Mouse (Mus musculus): ENCODE measurements around the gene Prim2. TPM values are rescaled to one million over a fixed set of nuclear protein-coding genes. Genes with fewer than 3 reads are reported as not detected.
A peak's percentile ranks its signal among the peaks of the same experiment; 100 is the strongest.

The Prim2 gene
- polyA plus RNA-seq, 1 experiment from 2014 or later, result 41.9 TPM

GRCm38 (mm10) chr1:33604087-33604699 is 65.4 kb downstream of the Prim2 start:
- Histone ChIP-seq H3K4me2 (ENCODE audit: low read depth) (no peak overlapping the region), H3K27me3 (ENCODE audit: control insufficient read depth, insufficient read depth, low read length) (no peaks in the 10 kb centered on the region), H3K36me3 (ENCODE audit: control insufficient read depth, insufficient read depth, low read length) (no peaks in the 10 kb centered on the region), H3K4me3 (ENCODE audit: low read depth, low read length) (no peak overlapping the region), H3K9me3 (ENCODE audit: control insufficient read depth, low read length) (no peaks in the 10 kb centered on the region), H3K9ac (ENCODE audit: low read length) (no peak overlapping the region), H3K4me1 (ENCODE audit: control insufficient read depth, insufficient read depth, low read length) (no peaks in the 10 kb centered on the region), H3K27ac (ENCODE audit: low read depth, low read length) (no peak overlapping the region)
- ATAC-seq (ENCODE audit: insufficient read depth, low FRiP score, low TSS enrichment) (no peak), DNase-seq (ENCODE audit: low spot score) (no peak)
- WGBS, result 83% methylated on average over 5 of the region's 5 CpGs

DNA sequence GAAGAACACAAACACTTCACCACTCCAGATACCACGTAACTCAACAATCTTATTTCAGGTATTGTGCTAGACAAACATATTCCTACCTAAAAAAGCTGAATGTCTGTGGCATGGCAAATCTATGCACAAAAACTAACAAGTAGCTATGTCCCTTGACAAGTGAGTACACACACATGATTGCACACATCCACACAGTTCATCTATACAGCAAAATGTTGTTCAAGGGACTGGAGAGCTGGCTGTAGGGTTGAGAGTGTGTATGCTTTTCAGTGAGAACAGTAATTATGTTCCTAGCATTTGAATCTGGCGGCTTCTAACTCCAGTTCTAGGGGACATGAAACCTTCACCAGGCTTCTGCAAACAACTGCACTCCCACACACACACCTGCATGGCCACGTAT is 69.9 kb downstream of the Prim2 start:
- ATAC-seq (ENCODE audit: insufficient read depth, low FRiP score, low TSS enrichment) (no peak), DNase-seq (ENCODE audit: low spot score) (no peak)
- Histone ChIP-seq H3K27me3 (ENCODE audit: control insufficient read depth, insufficient read depth, low read length) (no peaks in the 10 kb centered on the region), H3K4me3 (ENCODE audit: low read depth, low read length) (no peak overlapping the region), H3K36me3 (ENCODE audit: control insufficient read depth, insufficient read depth, low read length) (no peaks in the 10 kb centered on the region), H3K4me1 (ENCODE audit: control insufficient read depth, insufficient read depth, low read length) (no peaks in the 10 kb centered on the region), H3K9me3 (ENCODE audit: control insufficient read depth, low read length) (no peaks in the 10 kb centered on the region), H3K9ac (ENCODE audit: low read length) (no peak overlapping the region), H3K4me2 (ENCODE audit: low read depth) (no peak overlapping the region), H3K27ac (ENCODE audit: low read depth, low read length) (no peak overlapping the region)
- WGBS, result 87% methylated on average over 3 of the region's 3 CpGs

- no peak overlapping the region for H3K27ac ChIP-seq (ENCODE audit: low read depth, low read length)
- no peak overlapping the region for H3K4me3 ChIP-seq (ENCODE audit: low read depth, low read length)
- no peaks in the 10 kb centered on the region for H3K27me3 ChIP-seq (ENCODE audit: control insufficient read depth, insufficient read depth, low read length)
- DNase-seq (ENCODE audit: low spot score), result no peak
- no peaks in the 10 kb centered on the region for H3K36me3 ChIP-seq (ENCODE audit: control insufficient read depth, insufficient read depth, low read length)
- no peaks in the 10 kb centered on the region for H3K9me3 ChIP-seq (ENCODE audit: control insufficient read depth, low read length)
- H3K9ac ChIP-seq (ENCODE audit: low read length), result no peak overlapping the region
- no peak overlapping the region for H3K4me2 ChIP-seq (ENCODE audit: low read depth)
- 82% methylated on average over 5 of the region's 5 CpGs for whole genome bisulfite sequencing
- ATAC-seq (ENCODE audit: insufficient read depth, low FRiP score, low TSS enrichment), result no peak
- H3K4me1 ChIP-seq (ENCODE audit: control insufficient read depth, insufficient read depth, low read length), result no peaks in the 10 kb centered on the region
Observed at GRCm38 (mm10) chr1:33599019-33599667, 70.5 kb downstream of the Prim2 start.

- Histone ChIP-seq H3K27me3 (ENCODE audit: control insufficient read depth, insufficient read depth, low read length) (no peaks in the 10 kb centered on the region), H3K27ac (ENCODE audit: low read depth, low read length) (no peak overlapping the region), H3K9ac (ENCODE audit: low read length) (no peak overlapping the region), H3K36me3 (ENCODE audit: control insufficient read depth, insufficient read depth, low read length) (no peaks in the 10 kb centered on the region), H3K4me3 (ENCODE audit: low read depth, low read length) (no peak overlapping the region), H3K4me1 (ENCODE audit: control insufficient read depth, insufficient read depth, low read length) (no peaks in the 10 kb centered on the region), H3K9me3 (ENCODE audit: control insufficient read depth, low read length) (no peaks in the 10 kb centered on the region), H3K4me2 (ENCODE audit: low read depth) (no peak overlapping the region)
- no peak for DNase-seq (ENCODE audit: low spot score)
- ATAC-seq (ENCODE audit: insufficient read depth, low FRiP score, low TSS enrichment), result no peak
- 88% methylated on average over 1 of the region's 1 CpGs for WGBS
Observed at GRCm38 (mm10) chr1:33597043-33597442, 72.6 kb downstream of the Prim2 start.

GRCm38 (mm10) chr1:33595936-33596335 is 73.7 kb downstream of the Prim2 start:
- ATAC-seq (ENCODE audit: insufficient read depth, low FRiP score, low TSS enrichment) (no peak), DNase-seq (ENCODE audit: low spot score) (no peak)
- Histone ChIP-seq H3K9me3 (ENCODE audit: control insufficient read depth, low read length) (no peaks in the 10 kb centered on the region), H3K4me3 (ENCODE audit: low read depth, low read length) (no peak overlapping the region), H3K4me2 (ENCODE audit: low read depth) (no peak overlapping the region), H3K36me3 (ENCODE audit: control insufficient read depth, insufficient read depth, low read length) (no peaks in the 10 kb centered on the region), H3K9ac (ENCODE audit: low read length) (no peak overlapping the region), H3K27ac (ENCODE audit: low read depth, low read length) (no peak overlapping the region), H3K4me1 (ENCODE audit: control insufficient read depth, insufficient read depth, low read length) (no peaks in the 10 kb centered on the region), H3K27me3 (ENCODE audit: control insufficient read depth, insufficient read depth, low read length) (no peaks in the 10 kb centered on the region)
- 89% methylated on average over 2 of the region's 2 CpGs for WGBS

DNA sequence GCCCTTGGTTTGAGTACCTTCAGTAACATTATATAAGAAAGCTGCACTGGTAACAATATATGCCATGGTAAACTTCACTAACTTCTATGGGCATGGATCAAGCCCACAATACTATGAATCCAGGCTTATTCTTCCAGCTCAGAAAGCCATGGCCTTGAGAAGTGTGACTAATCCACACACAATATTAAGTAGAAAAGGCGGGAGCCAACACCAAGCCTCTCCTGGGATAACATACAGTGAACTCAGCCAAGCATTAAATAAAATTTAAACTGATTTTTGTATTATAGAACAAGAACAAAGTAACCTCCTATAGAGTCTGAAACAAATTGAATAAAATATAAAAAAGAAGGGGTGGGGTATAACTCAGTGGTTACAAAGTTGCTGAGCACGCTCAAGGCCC is 74.6 kb downstream of the Prim2 start:
- no peaks in the 10 kb centered on the region for H3K36me3 ChIP-seq (ENCODE audit: control insufficient read depth, insufficient read depth, low read length)
- H3K4me2 ChIP-seq (ENCODE audit: low read depth), result no peak overlapping the region
- H3K27me3 ChIP-seq (ENCODE audit: control insufficient read depth, insufficient read depth, low read length), result no peaks in the 10 kb centered on the region
- ATAC-seq (ENCODE audit: insufficient read depth, low FRiP score, low TSS enrichment), result peak; percentile 43; the same call in 1 of the 2 replicates
- no peaks in the 10 kb centered on the region for H3K9me3 ChIP-seq (ENCODE audit: control insufficient read depth, low read length)
- H3K4me1 ChIP-seq (ENCODE audit: control insufficient read depth, insufficient read depth, low read length), result no peaks in the 10 kb centered on the region
- H3K9ac ChIP-seq (ENCODE audit: low read length), result no peak overlapping the region
- DNase-seq (ENCODE audit: low spot score), result no peak
- H3K27ac ChIP-seq (ENCODE audit: low read depth, low read length), result no peak overlapping the region
- WGBS, result 68% methylated on average over 2 of the region's 2 CpGs
- no peak overlapping the region for H3K4me3 ChIP-seq (ENCODE audit: low read depth, low read length)

- no peaks in the 10 kb centered on the region for H3K4me1 ChIP-seq (ENCODE audit: control insufficient read depth, insufficient read depth, low read length)
- DNase-seq (ENCODE audit: low spot score), result no peak
- H3K4me3 ChIP-seq (ENCODE audit: low read depth, low read length), result no peak overlapping the region
- H3K36me3 ChIP-seq (ENCODE audit: control insufficient read depth, insufficient read depth, low read length), result no peaks in the 10 kb centered on the region
- H3K9ac ChIP-seq (ENCODE audit: low read length), result no peak overlapping the region
- no peak overlapping the region for H3K4me2 ChIP-seq (ENCODE audit: low read depth)
- no peak for ATAC-seq (ENCODE audit: insufficient read depth, low FRiP score, low TSS enrichment)
- 90% methylated on average over 4 of the region's 4 CpGs for WGBS
- no peaks in the 10 kb centered on the region for H3K9me3 ChIP-seq (ENCODE audit: control insufficient read depth, low read length)
- no peak overlapping the region for H3K27ac ChIP-seq (ENCODE audit: low read depth, low read length)
- no peaks in the 10 kb centered on the region for H3K27me3 ChIP-seq (ENCODE audit: control insufficient read depth, insufficient read depth, low read length)
Observed at GRCm38 (mm10) chr1:33593718-33594388, 75.7 kb downstream of the Prim2 start.

- Histone ChIP-seq H3K27me3 (ENCODE audit: control insufficient read depth, insufficient read depth, low read length) (no peaks in the 10 kb centered on the region), H3K4me3 (ENCODE audit: low read depth, low read length) (no peak overlapping the region), H3K9ac (ENCODE audit: low read length) (no peak overlapping the region), H3K9me3 (ENCODE audit: control insufficient read depth, low read length) (no peaks in the 10 kb centered on the region), H3K4me1 (ENCODE audit: control insufficient read depth, insufficient read depth, low read length) (no peaks in the 10 kb centered on the region), H3K4me2 (ENCODE audit: low read depth) (no peak overlapping the region), H3K36me3 (ENCODE audit: control insufficient read depth, insufficient read depth, low read length) (no peaks in the 10 kb centered on the region), H3K27ac (ENCODE audit: low read depth, low read length) (no peak overlapping the region)
- DNase-seq (ENCODE audit: low spot score), result no peak
- 94% methylated on average over 7 of the region's 7 CpGs for WGBS
- no peak for ATAC-seq (ENCODE audit: insufficient read depth, low FRiP score, low TSS enrichment)
Observed at GRCm38 (mm10) chr1:33591997-33592608, 77.5 kb downstream of the Prim2 start.

Data from neural tube, embryonic 11.5 days (tissue).